Mouse (Mus musculus) thymus, adult 2 months (tissue): ENCODE data around the gene Cfap45. TPM values are rescaled to one million over a fixed set of nuclear protein-coding genes. Genes with fewer than 3 reads are reported as not detected.
A peak's percentile ranks its signal among the peaks of the same experiment; 100 is the strongest.

Source experiments
- DNase-seq: peaks from one replicate; pipeline ENCODE4 v3.0.0; 2021
- H3K27ac ChIP-seq: fragments of 200-500 bp; 2 replicates; pipeline ENCODE4 v1.5.1; 2012; ENCODE audit warnings: low read length, control low read depth; ENCODE audit not compliant: control insufficient read depth, insufficient read depth
- H3K27me3 ChIP-seq: fragments of 200-500 bp; 2 replicates; pipeline ENCODE4 v1.6.1; 2012; ENCODE audit warnings: mild to moderate bottlenecking, low read length, moderate library complexity, mixed read lengths; ENCODE audit not compliant: control insufficient read depth, insufficient read depth
- H3K36me3 ChIP-seq: fragments of 200-500 bp; 2 replicates; pipeline ENCODE4 v1.6.1; 2012; ENCODE audit warnings: mild to moderate bottlenecking, low read length, moderate library complexity; ENCODE audit not compliant: control insufficient read depth, insufficient read depth
- H3K4me1 ChIP-seq: fragments of 200-500 bp; replicated peaks from 2 replicates; pipeline ENCODE4 v1.6.1; 2012; ENCODE audit warnings: low read length; ENCODE audit not compliant: control insufficient read depth, insufficient read depth
- H3K4me3 ChIP-seq: fragments of 200-500 bp; 2 replicates; pipeline ENCODE4 v1.5.1; 2012; ENCODE audit warnings: mild to moderate bottlenecking, low read length, control low read depth, moderate library complexity; ENCODE audit not compliant: control insufficient read depth, insufficient read depth
- CTCF ChIP-seq: fragments of 200-500 bp; IDR thresholded peaks from 2 replicates; pipeline ENCODE4 v1.5.1; 2012; ENCODE audit warnings: mild to moderate bottlenecking, control low read depth, low read length, moderate library complexity, borderline replicate concordance; ENCODE audit not compliant: control insufficient read depth, poor library complexity, insufficient read depth; ENCODE audit errors: extremely low read depth
- POLR2A ChIP-seq: fragments of 200-500 bp; IDR thresholded peaks from 2 replicates; pipeline ENCODE4 v1.6.1; 2012; ENCODE audit warnings: mild to moderate bottlenecking, low read length, control low read depth, moderate library complexity; ENCODE audit not compliant: control insufficient read depth, poor library complexity, insufficient read depth; ENCODE audit errors: extremely low read depth
- WGBS: fragments of 180-500 bp; shearing (Covaris S2); methylation state at CpG from one replicate; pipeline ENCODE4 v1.1.7; 2018; 5-methylcytosine and 5-hydroxymethylcytosine counted together
- polyA plus RNA-seq: library from polyadenylated mRNA; depleted of rRNA; stranded (reverse); fragments of >200 nt; gene quantifications from 2 replicates; pipeline ENCODE4 v1.2.3, GENCODE M21; 2012

The Cfap45 gene
- polyA plus RNA-seq, 1 experiment, result 0.15 TPM

GRCm38 (mm10) chr1:172486651-172487050 lies 34.0 kb upstream of the Cfap45 start:
- Histone ChIP-seq H3K36me3 (no peaks in the 10 kb centered on the region), H3K4me1 (peaks cover 8% of the 10 kb centered on the region), H3K27ac (no peak overlapping the region), H3K4me3 (no peak overlapping the region), H3K27me3 (no peaks in the 10 kb centered on the region)
- TF ChIP-seq CTCF, result no peak
- no peak for TF ChIP-seq POLR2A
- 94% methylated on average over 5 of the region's 5 CpGs for WGBS
- DNase-seq, result no peak

- 92% methylated on average over 4 of the region's 4 CpGs for WGBS
Measured at GRCm38 (mm10) chr1:172487859-172488258, 32.7 kb upstream of the Cfap45 start.

GRCm38 (mm10) chr1:172488831-172489230 lies 31.8 kb upstream of the Cfap45 start:
- no peak overlapping the region for H3K27ac ChIP-seq
- no peaks in the 10 kb centered on the region for H3K36me3 ChIP-seq
- H3K4me3 ChIP-seq, result no peak overlapping the region
- 83% methylated on average over 7 of the region's 7 CpGs for WGBS
- no peaks in the 10 kb centered on the region for H3K27me3 ChIP-seq
- DNase-seq, result no peak
- TF ChIP-seq POLR2A, result no peak
- no peak for TF ChIP-seq CTCF
- peaks cover 6% of the 10 kb centered on the region; the same call in 1 of the 2 replicates for H3K4me1 ChIP-seq

More at GRCm38 (mm10) chr1:172487859-172488258, 32.7 kb upstream of the Cfap45 start:
- H3K4me1 ChIP-seq, result peaks cover 4% of the 10 kb centered on the region; the same call in 1 of the 2 replicates
- no peaks in the 10 kb centered on the region for H3K36me3 ChIP-seq
- DNase-seq, result no peak
- no peaks in the 10 kb centered on the region for H3K27me3 ChIP-seq
- H3K27ac ChIP-seq, result no peak overlapping the region
- no peak overlapping the region for H3K4me3 ChIP-seq
- TF ChIP-seq CTCF (no peak), POLR2A (no peak)

GRCm38 (mm10) chr1:172489585-172490250 lies 30.9 kb upstream of the Cfap45 start:
- Histone ChIP-seq H3K27me3 (no peaks in the 10 kb centered on the region), H3K27ac (no peak overlapping the region), H3K4me1 (peaks cover 6% of the 10 kb centered on the region; the same call in 1 of the 2 replicates), H3K36me3 (no peaks in the 10 kb centered on the region), H3K4me3 (no peak overlapping the region)
- DNase-seq, result no peak
- WGBS, result 70% methylated on average over 12 of the region's 12 CpGs
- TF ChIP-seq POLR2A (no peak), CTCF (no peak)

GRCm38 (mm10) chr1:172490261-172490661 lies 30.3 kb upstream of the Cfap45 start:
- Histone ChIP-seq H3K4me3 (no peak overlapping the region), H3K27ac (no peak overlapping the region), H3K27me3 (no peaks in the 10 kb centered on the region), H3K4me1 (peaks cover 6% of the 10 kb centered on the region; the same call in 1 of the 2 replicates), H3K36me3 (no peaks in the 10 kb centered on the region)
- DNase-seq, result peak; percentile 85
- WGBS, result 19% methylated on average over 10 of the region's 10 CpGs
- peak; percentile 97 for TF ChIP-seq CTCF
- no peak for TF ChIP-seq POLR2A

GRCm38 (mm10) chr1:172492047-172492446 lies 28.6 kb upstream of the Cfap45 start:
- TF ChIP-seq POLR2A, result no peak
- TF ChIP-seq CTCF, result no peak
- H3K36me3 ChIP-seq, result no peaks in the 10 kb centered on the region
- WGBS, result 91% methylated on average over 8 of the region's 8 CpGs
- no peaks in the 10 kb centered on the region for H3K27me3 ChIP-seq
- no peak for DNase-seq
- H3K4me3 ChIP-seq, result no peak overlapping the region
- no peak overlapping the region for H3K27ac ChIP-seq
- H3K4me1 ChIP-seq, result peaks cover 6% of the 10 kb centered on the region; the same call in 1 of the 2 replicates

GRCm38 (mm10) chr1:172493516-172493915 lies 27.1 kb upstream of the Cfap45 start:
- H3K4me1 ChIP-seq, result peaks cover 6% of the 10 kb centered on the region; the same call in 1 of the 2 replicates
- H3K36me3 ChIP-seq, result no peaks in the 10 kb centered on the region
- TF ChIP-seq POLR2A (no peak), CTCF (no peak)
- DNase-seq, result no peak
- H3K27ac ChIP-seq, result no peak overlapping the region
- no peaks in the 10 kb centered on the region for H3K27me3 ChIP-seq
- 79% methylated on average over 6 of the region's 6 CpGs for WGBS
- H3K4me3 ChIP-seq, result no peak overlapping the region
